Mouse (Mus musculus) gastrocnemius, postnatal 36 days (tissue): ENCODE measurements around the gene Cerkl. TPM values are rescaled to one million over a fixed set of nuclear protein-coding genes. Genes with fewer than 3 reads are reported as not detected.

Experiments used
- DNase-seq, 2 experiments: peaks; one replicate each; pipeline ENCODE4 v3.0.0; 2022
- intact Hi-C: fragments of 180-260 bp; cut with DNase I; formaldehyde crosslinking; loops from one replicate; pipeline ENCODE4 v1.15.1; 2025
- long read RNA-seq, 2 experiments: library from polyadenylated mRNA; stranded (forward); transcript quantifications; one replicate each; pipeline ENCODE4 v2.0.0; 2021
- total RNA-seq, 2 experiments: library from RNA; stranded (reverse); gene quantifications; 2 replicates each; pipeline ENCODE4 v1.2.3; 2021

Gene Cerkl
- total RNA-seq = under 1 TPM; 0.35 to 0.46 TPM
- long read RNA-seq, experiment 1 = 0 reads
- long read RNA-seq, experiment 2 = 0 reads

GRCm38 (mm10) chr2:79456575-79457349, at the start of gene Cerkl, which contains the start of gene Neurod1:
Gene Cerkl (minus strand): TSS chr2:79456785.
Gene Neurod1 (minus strand): TSS chr2:79456751.
- DNase-seq = no peak
- intact Hi-C loops = no loop called here

GRCm38 (mm10) chr2:79498990-79499755, 42.6 kb upstream of the Cerkl start:
- peak; percentile 14 to 25 for DNase-seq
- intact Hi-C loops = loop anchor here (5.0 kb wide), 1 partner anchor 127 kb away; no protein-coding TSS in a partner anchor

GRCm38 (mm10) chr2:79485127-79485526, 28.5 kb upstream of the Cerkl start:
- no peak for DNase-seq
- intact Hi-C loops = no loop called here

GRCm38 (mm10) chr2:79482511-79482910, 25.9 kb upstream of the Cerkl start:
- intact Hi-C loops = no loop called here
- no peak for DNase-seq

- intact Hi-C loops = no loop called here
- DNase-seq = no peak
Measured at GRCm38 (mm10) chr2:79462411-79462810, 5.8 kb upstream of the Cerkl start.

- intact Hi-C loops = no loop called here
- no peak for DNase-seq
Measured at GRCm38 (mm10) chr2:79461861-79462260, 5.3 kb upstream of the Cerkl start.

- DNase-seq = no peak
- intact Hi-C loops = no loop called here
Measured at GRCm38 (mm10) chr2:79460586-79460985, 4.0 kb upstream of the Cerkl start.

- no peak for DNase-seq
- intact Hi-C loops = no loop called here
Measured at GRCm38 (mm10) chr2:79460107-79460506, 3.5 kb upstream of the Cerkl start.

- DNase-seq = no peak
- intact Hi-C loops = no loop called here
Measured at GRCm38 (mm10) chr2:79459061-79460045, 2.8 kb upstream of the Cerkl start.

GRCm38 (mm10) chr2:79457932-79458331, 1.3 kb upstream of the Cerkl start:
- intact Hi-C loops = no loop called here
- DNase-seq = no peak

GRCm38 (mm10) chr2:79457434-79457833, 849 bp upstream of the Cerkl start:
- intact Hi-C loops = no loop called here
- no peak for DNase-seq

- intact Hi-C loops = no loop called here
- no peak for DNase-seq
Measured at GRCm38 (mm10) chr2:79455646-79456045, 939 bp downstream of the Cerkl start.

- intact Hi-C loops = no loop called here
- no peak for DNase-seq
Measured at GRCm38 (mm10) chr2:79454786-79455446, 1.7 kb downstream of the Cerkl start.

GRCm38 (mm10) chr2:79453901-79454781, 2.4 kb downstream of the Cerkl start:
- DNase-seq = peak; percentile 26 to 49
- intact Hi-C loops = no loop called here

GRCm38 (mm10) chr2:79451438-79451837, 5.1 kb downstream of the Cerkl start:
- intact Hi-C loops = no loop called here
- no peak for DNase-seq

GRCm38 (mm10) chr2:79450684-79451394, 5.7 kb downstream of the Cerkl start:
- DNase-seq = no peak
- intact Hi-C loops = no loop called here

- DNase-seq = no peak
- intact Hi-C loops = no loop called here
Measured at GRCm38 (mm10) chr2:79449371-79449770, 7.2 kb downstream of the Cerkl start.

GRCm38 (mm10) chr2:79447198-79447597, 9.4 kb downstream of the Cerkl start:
- intact Hi-C loops = no loop called here
- no peak for DNase-seq
